Comparison of ENCODE assay signal across 8 mouse cellular contexts in the genomic region with DNA sequence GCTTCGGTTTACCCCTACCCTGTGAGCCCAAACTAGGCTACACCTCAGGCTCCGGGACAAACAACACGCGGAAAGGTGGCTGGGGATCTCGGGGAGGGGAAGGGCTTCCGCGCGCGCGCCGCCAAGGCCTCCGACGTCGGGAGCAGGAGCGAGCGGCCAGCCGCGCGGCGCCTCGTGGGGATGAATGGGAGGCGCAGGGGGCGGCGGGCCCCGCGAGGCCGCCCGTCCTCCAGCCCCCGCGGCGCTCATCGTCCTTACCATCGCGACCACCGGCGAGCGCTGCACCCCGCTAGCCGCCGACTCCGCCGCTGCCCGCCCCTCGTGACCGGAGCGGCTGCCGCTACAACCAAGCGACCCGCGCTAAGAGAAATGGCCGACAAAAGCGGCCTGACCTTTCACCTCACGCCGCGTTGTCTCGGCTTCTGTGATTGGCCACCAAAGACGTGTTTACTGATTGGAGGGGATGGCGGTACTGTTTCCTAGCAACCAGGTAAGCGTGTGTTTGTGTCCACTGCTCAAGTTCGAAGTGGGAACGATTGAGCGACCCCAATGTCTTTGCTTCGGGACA. TPM values are rescaled to one million over a fixed set of nuclear protein-coding genes. Genes with fewer than 3 reads are reported as not detected.
DNase-seq lines count a peak whose midpoint lies in the region; ATAC-seq and TF ChIP-seq lines count a peak whose summit lies in the region.

A gene (minus strand): TSS at position 426 of the 568 bp plus-strand sequence.

- DNase-seq in c-Kit-positive CD71-positive TER-119-positive erythroid progenitor cells, embryonic 14.5 days (ENCODE audit: low spot score), result peak; percentile 94
- DNase-seq in heart, postnatal 0 days (ENCODE audit: low spot score), result peak; percentile 88
- peak; percentile 91 to 95 for DNase-seq in kidney, postnatal 4 days

- H3K4me1 ChIP-seq in E14TG2a.4 (replicated peaks; ENCODE audit: low read depth, low read length), result peaks cover 22% of the 10 kb centered on the region
- H3K4me1 ChIP-seq in forebrain, embryonic 12.5 days, result peaks cover 19% of the 10 kb centered on the region
- H3K4me1 ChIP-seq in heart, postnatal 0 days (ENCODE audit: control insufficient read depth, insufficient read depth), result peaks cover 8% of the 10 kb centered on the region; the same call in 1 of the 2 replicates
- peaks cover 19% of the 10 kb centered on the region for H3K4me1 ChIP-seq in liver, embryonic 16.5 days (ENCODE audit: control insufficient read depth, low read depth, low read length)
- H3K4me1 ChIP-seq in neural tube, embryonic 13.5 days (replicated peaks), result peaks cover 22% of the 10 kb centered on the region
- H3K4me1 ChIP-seq in testis, adult 2 months (ENCODE audit: control insufficient read depth, insufficient read depth, low read length), result peaks cover 5% of the 10 kb centered on the region

- peak within 1 kb of the TSS; percentile 89 for H3K4me2 ChIP-seq in forebrain, embryonic 12.5 days
- peak within 1 kb of the TSS; percentile 71 for H3K4me2 ChIP-seq in heart, postnatal 0 days (ENCODE audit: low read depth, low read length)
- H3K4me2 ChIP-seq in liver, embryonic 16.5 days (ENCODE audit: low read depth, low read length), result peak within 1 kb of the TSS; percentile 93
- peak within 1 kb of the TSS; percentile 78 for H3K4me2 ChIP-seq in neural tube, embryonic 13.5 days

- peak within 1 kb of the TSS; percentile 84 for H3K27ac ChIP-seq in forebrain, embryonic 12.5 days
- peak within 1 kb of the TSS; percentile 70 for H3K27ac ChIP-seq in heart, postnatal 0 days (ENCODE audit: low read depth)
- peak within 1 kb of the TSS; percentile 47; the same call in 1 of the 2 replicates for H3K27ac ChIP-seq in liver, embryonic 16.5 days (ENCODE audit: low read length)
- peak within 1 kb of the TSS; percentile 88 for H3K27ac ChIP-seq in neural tube, embryonic 13.5 days (replicated peaks)
- H3K27ac ChIP-seq in testis, adult 2 months (ENCODE audit: control insufficient read depth, insufficient read depth, low read depth, low read length), result peak within 1 kb of the TSS; percentile 79

- peak within 1 kb of the TSS; percentile 90 for H3K4me3 ChIP-seq in E14TG2a.4 (replicated peaks; ENCODE audit: low read length)
- H3K4me3 ChIP-seq in forebrain, embryonic 12.5 days (replicated peaks), result peak within 1 kb of the TSS; percentile 83
- peak within 1 kb of the TSS; percentile 83 for H3K4me3 ChIP-seq in heart, postnatal 0 days (ENCODE audit: low read depth, low read length)
- H3K4me3 ChIP-seq in liver, embryonic 16.5 days (ENCODE audit: low read depth, low read length), result peak within 1 kb of the TSS; percentile 87
- H3K4me3 ChIP-seq in neural tube, embryonic 13.5 days, result peak within 1 kb of the TSS; percentile 73
- H3K4me3 ChIP-seq in testis, adult 2 months (ENCODE audit: control insufficient read depth, low read depth, low read length), result peak within 1 kb of the TSS; percentile 91

- H3K27me3 ChIP-seq in E14TG2a.4 (ENCODE audit: insufficient read depth, low read length), result peaks cover under 1% of the 10 kb centered on the region; the same call in 1 of the 2 replicates
- no peaks in the 10 kb centered on the region for H3K27me3 ChIP-seq in forebrain, embryonic 12.5 days
- no peaks in the 10 kb centered on the region for H3K27me3 ChIP-seq in heart, postnatal 0 days (ENCODE audit: control insufficient read depth, insufficient read depth, low read length)
- H3K27me3 ChIP-seq in liver, embryonic 16.5 days (ENCODE audit: control insufficient read depth, insufficient read depth, low read depth, low read length), result no peaks in the 10 kb centered on the region
- no peaks in the 10 kb centered on the region for H3K27me3 ChIP-seq in neural tube, embryonic 13.5 days
- no peaks in the 10 kb centered on the region for H3K27me3 ChIP-seq in testis, adult 2 months (ENCODE audit: control insufficient read depth, insufficient read depth, low read length)

- peak within 1 kb of the TSS; percentile 87 for H3K9ac ChIP-seq in forebrain, embryonic 12.5 days
- peak within 1 kb of the TSS; percentile 74 for H3K9ac ChIP-seq in heart, postnatal 0 days (replicated peaks; ENCODE audit: low read depth, low read length)
- peak within 1 kb of the TSS; percentile 79 for H3K9ac ChIP-seq in liver, embryonic 16.5 days (ENCODE audit: low read depth, low read length)
- peak within 1 kb of the TSS; percentile 88 for H3K9ac ChIP-seq in neural tube, embryonic 13.5 days

- no peak for TF ChIP-seq CTCF in E14TG2a.4 (conservative IDR thresholded peaks at IDR 0.05; ENCODE audit: low read length)
- no peak for TF ChIP-seq CTCF in heart, postnatal 0 days (IDR thresholded peaks at IDR 0.05; ENCODE audit: low read depth)
- no peak for TF ChIP-seq CTCF in testis, adult 2 months (IDR thresholded peaks at IDR 0.05; ENCODE audit: control insufficient read depth, insufficient read depth, insufficient replicate concordance, low read depth, low read length)

- peak; percentile 85 for TF ChIP-seq POLR2A in testis, adult 2 months (IDR thresholded peaks at IDR 0.05; ENCODE audit: control insufficient read depth, low read depth, low read length)

- H3K9me3 ChIP-seq in E14TG2a.4 (ENCODE audit: low read length), result no peaks in the 10 kb centered on the region
- H3K9me3 ChIP-seq in forebrain, embryonic 12.5 days, result no peaks in the 10 kb centered on the region
- no peaks in the 10 kb centered on the region for H3K9me3 ChIP-seq in heart, postnatal 0 days (replicated peaks; ENCODE audit: control insufficient read depth, low read length)
- H3K9me3 ChIP-seq in liver, embryonic 16.5 days (replicated peaks; ENCODE audit: control insufficient read depth, low read length), result no peaks in the 10 kb centered on the region
- no peaks in the 10 kb centered on the region for H3K9me3 ChIP-seq in neural tube, embryonic 13.5 days

- peak; percentile 93 for ATAC-seq in forebrain, embryonic 12.5 days (ENCODE audit: low FRiP score)
- ATAC-seq in heart, postnatal 0 days (ENCODE audit: insufficient read depth, low read depth), result peak; percentile 92
- ATAC-seq in liver, embryonic 16.5 days (ENCODE audit: low read depth), result peak; percentile 91
- ATAC-seq in neural tube, embryonic 13.5 days (ENCODE audit: low read depth), result peak; percentile 81

- under 1% methylated on average over 61 of the region's 63 CpGs for WGBS in forebrain, embryonic 12.5 days
- under 1% methylated on average over 62 of the region's 63 CpGs for WGBS in heart, postnatal 0 days
- WGBS in liver, embryonic 16.5 days (ENCODE audit: insufficient replicate concordance), result under 1% methylated on average over 63 of the region's 63 CpGs
- WGBS in neural tube, embryonic 13.5 days, result under 1% methylated on average over 52 of the region's 63 CpGs

- peaks cover 35% of the 10 kb centered on the region for H3K36me3 ChIP-seq in E14TG2a.4 (ENCODE audit: insufficient read depth, low read length)
- peaks cover 34% of the 10 kb centered on the region for H3K36me3 ChIP-seq in forebrain, embryonic 12.5 days (replicated peaks)
- H3K36me3 ChIP-seq in heart, postnatal 0 days (replicated peaks; ENCODE audit: control insufficient read depth, insufficient read depth, low read length), result peaks cover 15% of the 10 kb centered on the region
- H3K36me3 ChIP-seq in liver, embryonic 16.5 days (ENCODE audit: control insufficient read depth, insufficient read depth), result peaks cover 6% of the 10 kb centered on the region
- H3K36me3 ChIP-seq in neural tube, embryonic 13.5 days, result peaks cover 24% of the 10 kb centered on the region
- H3K36me3 ChIP-seq in testis, adult 2 months (ENCODE audit: control insufficient read depth, insufficient read depth, low read length), result no peaks in the 10 kb centered on the region

- TF ChIP-seq EP300 in heart, postnatal 0 days (IDR thresholded peaks at IDR 0.05; ENCODE audit: low read depth), result no peak

RNA-seq across cellular contexts. Expression of the gene that starts here (rescaled TPM):
- 155 and 156 TPM in 2 replicates for polyA plus RNA-seq in forebrain, embryonic 12.5 days (2016; fragmentation: Nextera tagmentation; extraction: Ambion mirVana)
- total RNA-seq in heart, postnatal 0 days (2014; rRNA removed; ENCODE audit: low replicate concordance), result 13.7 and 35.4 TPM in 2 replicates
- 55.7 and 59.4 TPM in 2 replicates for polyA plus RNA-seq in heart, postnatal 0 days (2015; fragmentation: Nextera tagmentation; extraction: Ambion mirVana)
- polyA plus RNA-seq in liver, embryonic 16.5 days (2015; fragmentation: Nextera tagmentation; extraction: Ambion mirVana), result 41.3 and 53.2 TPM in 2 replicates
- 65.8 and 80.0 TPM in 2 replicates for polyA plus RNA-seq in neural tube, embryonic 13.5 days (2015; fragmentation: Nextera tagmentation; extraction: Ambion mirVana)
- polyA plus RNA-seq in testis, adult 2 months (2012; rRNA removed), result 65.2 and 67.0 TPM in 2 replicates

Comparison
In these comparisons a context has a peak if more than half of its experiments do, and no peak if none do; other contexts are left out.
1. Peak in every context shown above with its lines: DNase-seq, ATAC-seq, H3K4me3 ChIP-seq and H3K27ac ChIP-seq.